Mouse (Mus musculus): ENCODE measurements around the gene Pgam2. TPM values are rescaled to one million over a fixed set of nuclear protein-coding genes. Genes with fewer than 3 reads are reported as not detected.

Gene Pgam2
- polyA plus RNA-seq, 1 experiment: 0.35 TPM

- no peak for TF ChIP-seq CTCF (IDR thresholded peaks at IDR 0.05; ENCODE audit: extremely low read depth, insufficient read length, insufficient replicate concordance, low read depth, low read length)
- TF ChIP-seq POLR2A (IDR thresholded peaks at IDR 0.05; ENCODE audit: low read depth, low read length): no peak
- Histone ChIP-seq H3K36me3 (ENCODE audit: control insufficient read depth, insufficient read depth, low read length) (peaks cover 7% of the 10 kb centered on the region), H3K4me1 (ENCODE audit: control insufficient read depth, insufficient read depth, insufficient read length, low read length) (peaks cover 36% of the 10 kb centered on the region), H3K27ac (ENCODE audit: insufficient read depth, low read depth, low read length) (no peak overlapping the region), H3K4me3 (ENCODE audit: low read depth, low read length) (no peak overlapping the region), H3K27me3 (ENCODE audit: control insufficient read depth, insufficient read depth, low read length) (no peaks in the 10 kb centered on the region)
- 35% methylated on average over 3 of the region's 3 CpGs for WGBS
Measured at GRCm38 (mm10) chr11:5805711-5806110, 2.2 kb upstream of the Pgam2 start.

GRCm38 (mm10) chr11:5804174-5804573 is 641 bp upstream of the Pgam2 start:
- H3K27me3 ChIP-seq (ENCODE audit: control insufficient read depth, insufficient read depth, low read length): no peaks in the 10 kb centered on the region
- H3K4me3 ChIP-seq (ENCODE audit: low read depth, low read length): no peak overlapping the region
- no peak for TF ChIP-seq CTCF (IDR thresholded peaks at IDR 0.05; ENCODE audit: extremely low read depth, insufficient read length, insufficient replicate concordance, low read depth, low read length)
- H3K27ac ChIP-seq (ENCODE audit: insufficient read depth, low read depth, low read length): no peak overlapping the region
- H3K36me3 ChIP-seq (ENCODE audit: control insufficient read depth, insufficient read depth, low read length): peaks cover 22% of the 10 kb centered on the region
- H3K4me1 ChIP-seq (ENCODE audit: control insufficient read depth, insufficient read depth, insufficient read length, low read length): peaks cover 46% of the 10 kb centered on the region
- WGBS: 36% methylated on average over 5 of the region's 5 CpGs

- peaks cover 47% of the 10 kb centered on the region for H3K4me1 ChIP-seq (ENCODE audit: control insufficient read depth, insufficient read depth, insufficient read length, low read length)
- no peak overlapping the region for H3K4me3 ChIP-seq (ENCODE audit: low read depth, low read length)
- H3K36me3 ChIP-seq (ENCODE audit: control insufficient read depth, insufficient read depth, low read length): peaks cover 35% of the 10 kb centered on the region
- WGBS: 41% methylated on average over 8 of the region's 8 CpGs
- H3K27ac ChIP-seq (ENCODE audit: insufficient read depth, low read depth, low read length): peak overlapping the region; percentile 62
- TF ChIP-seq POLR2A (IDR thresholded peaks at IDR 0.05; ENCODE audit: low read depth, low read length): no peak
- no peak for TF ChIP-seq CTCF (IDR thresholded peaks at IDR 0.05; ENCODE audit: extremely low read depth, insufficient read length, insufficient replicate concordance, low read depth, low read length)
- H3K27me3 ChIP-seq (ENCODE audit: control insufficient read depth, insufficient read depth, low read length): no peaks in the 10 kb centered on the region
Measured at GRCm38 (mm10) chr11:5802457-5803217, 896 bp downstream of the Pgam2 start.

- peak overlapping the region; percentile 62 for H3K27ac ChIP-seq (ENCODE audit: insufficient read depth, low read depth, low read length)
- peaks cover 42% of the 10 kb centered on the region for H3K36me3 ChIP-seq (ENCODE audit: control insufficient read depth, insufficient read depth, low read length)
- peaks cover 47% of the 10 kb centered on the region for H3K4me1 ChIP-seq (ENCODE audit: control insufficient read depth, insufficient read depth, insufficient read length, low read length)
- H3K4me3 ChIP-seq (ENCODE audit: low read depth, low read length): no peak overlapping the region
- 21% methylated on average over 12 of the region's 12 CpGs for WGBS
- TF ChIP-seq POLR2A (IDR thresholded peaks at IDR 0.05; ENCODE audit: low read depth, low read length) (no peak), CTCF (IDR thresholded peaks at IDR 0.05; ENCODE audit: extremely low read depth, insufficient read length, insufficient replicate concordance, low read depth, low read length) (peak; percentile 43; the same call in 1 of the 2 replicates)
- no peaks in the 10 kb centered on the region for H3K27me3 ChIP-seq (ENCODE audit: control insufficient read depth, insufficient read depth, low read length)
Measured at GRCm38 (mm10) chr11:5802005-5802404, 1.5 kb downstream of the Pgam2 start.

- Histone ChIP-seq H3K4me3 (ENCODE audit: low read depth, low read length) (no peak overlapping the region), H3K27me3 (ENCODE audit: control insufficient read depth, insufficient read depth, low read length) (no peaks in the 10 kb centered on the region), H3K36me3 (ENCODE audit: control insufficient read depth, insufficient read depth, low read length) (peaks cover 47% of the 10 kb centered on the region), H3K4me1 (ENCODE audit: control insufficient read depth, insufficient read depth, insufficient read length, low read length) (peaks cover 47% of the 10 kb centered on the region), H3K27ac (ENCODE audit: insufficient read depth, low read depth, low read length) (peak overlapping the region; percentile 62)
- WGBS: 90% methylated on average over 16 of the region's 16 CpGs
- no peak for TF ChIP-seq CTCF (IDR thresholded peaks at IDR 0.05; ENCODE audit: extremely low read depth, insufficient read length, insufficient replicate concordance, low read depth, low read length)
- no peak for TF ChIP-seq POLR2A (IDR thresholded peaks at IDR 0.05; ENCODE audit: low read depth, low read length)
Measured at GRCm38 (mm10) chr11:5801511-5801910, 2.0 kb downstream of the Pgam2 start.

GRCm38 (mm10) chr11:5799621-5800490 is 3.7 kb downstream of the Pgam2 start:
- Histone ChIP-seq H3K4me1 (ENCODE audit: control insufficient read depth, insufficient read depth, insufficient read length, low read length) (peaks cover 44% of the 10 kb centered on the region), H3K4me3 (ENCODE audit: low read depth, low read length) (no peak overlapping the region), H3K27me3 (ENCODE audit: control insufficient read depth, insufficient read depth, low read length) (no peaks in the 10 kb centered on the region), H3K36me3 (ENCODE audit: control insufficient read depth, insufficient read depth, low read length) (peaks cover 62% of the 10 kb centered on the region), H3K27ac (ENCODE audit: insufficient read depth, low read depth, low read length) (no peak overlapping the region; the same call in 1 of the 2 replicates)
- 67% methylated on average over 17 of the region's 17 CpGs for WGBS
- TF ChIP-seq CTCF (IDR thresholded peaks at IDR 0.05; ENCODE audit: extremely low read depth, insufficient read length, insufficient replicate concordance, low read depth, low read length): no peak
- TF ChIP-seq POLR2A (IDR thresholded peaks at IDR 0.05; ENCODE audit: low read depth, low read length): no peak

- TF ChIP-seq POLR2A (IDR thresholded peaks at IDR 0.05; ENCODE audit: low read depth, low read length) (no peak), CTCF (IDR thresholded peaks at IDR 0.05; ENCODE audit: extremely low read depth, insufficient read length, insufficient replicate concordance, low read depth, low read length) (no peak)
- no peak overlapping the region for H3K27ac ChIP-seq (ENCODE audit: insufficient read depth, low read depth, low read length)
- H3K4me3 ChIP-seq (ENCODE audit: low read depth, low read length): no peak overlapping the region
- peaks cover 77% of the 10 kb centered on the region for H3K36me3 ChIP-seq (ENCODE audit: control insufficient read depth, insufficient read depth, low read length)
- WGBS: 92% methylated on average over 5 of the region's 5 CpGs
- no peaks in the 10 kb centered on the region for H3K27me3 ChIP-seq (ENCODE audit: control insufficient read depth, insufficient read depth, low read length)
- peaks cover 31% of the 10 kb centered on the region for H3K4me1 ChIP-seq (ENCODE audit: control insufficient read depth, insufficient read depth, insufficient read length, low read length)
Measured at GRCm38 (mm10) chr11:5797928-5798327, 5.6 kb downstream of the Pgam2 start.
